Mouse (Mus musculus) erythroblast, embryonic 14.5 days (primary cell): Measurements from ENCODE around the gene Gm13285.
"Not testable (repeated sequence)": the region's sequence is repeated elsewhere in the genome, so short reads cannot be mapped to it uniquely, and the experiment has no call there.

Experiments used
- GATA1 ChIP-seq: IDR thresholded peaks from 2 replicates; pipeline ENCODE4 v1.6.1; 2012; ENCODE audit warnings: low read length, inconsistent platforms, mixed read lengths
- TAL1 ChIP-seq: IDR thresholded peaks from 3 replicates; pipeline ENCODE4 v1.6.1; 2012; ENCODE audit warnings: low read length, inconsistent platforms, mixed read lengths

DNA sequence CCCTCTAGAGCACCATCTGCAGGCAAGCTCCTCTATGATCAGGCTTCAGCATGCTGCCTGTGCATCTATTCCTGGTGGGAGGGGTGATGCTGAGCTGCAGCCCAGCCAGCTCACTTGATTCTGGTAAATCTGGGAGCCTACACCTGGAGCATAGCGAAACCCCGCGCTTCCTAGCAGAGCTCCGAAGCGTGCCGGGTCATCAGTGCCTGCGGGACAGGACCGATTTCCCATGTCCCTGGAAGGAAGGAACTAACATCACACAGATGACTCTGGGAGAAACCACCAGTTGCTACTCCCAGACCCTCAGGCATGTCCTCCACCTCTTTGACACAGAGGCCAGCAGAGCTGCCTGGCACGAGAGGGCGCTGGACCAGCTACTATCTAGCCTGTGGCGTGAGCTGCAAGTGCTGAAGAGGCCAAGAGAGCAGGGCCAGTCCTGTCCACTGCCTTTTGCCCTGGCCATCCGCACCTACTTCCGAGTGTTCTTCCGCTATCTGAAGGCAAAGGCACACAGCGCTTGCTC, 44.6 kb upstream of the Gm13285 start, which contains the start of gene Gm13271:
- not testable (repeated sequence) for TF ChIP-seq GATA1, TAL1
